In genomic region chr2:30123729-30124471, GRCm38 (mm10) we compare ENCODE assay signal across 8 mouse cellular contexts. TPM values are rescaled to one million over a fixed set of nuclear protein-coding genes. Genes with fewer than 3 reads are reported as not detected.
DNase-seq lines count a peak whose midpoint lies in the region; ATAC-seq and TF ChIP-seq lines count a peak whose summit lies in the region.

No protein-coding gene starts in this region.

- no peaks in the 10 kb centered on the region for H3K36me3 ChIP-seq in forebrain, embryonic 12.5 days (replicated peaks)
- no peaks in the 10 kb centered on the region for H3K36me3 ChIP-seq in limb, embryonic 11.5 days (ENCODE audit: control insufficient read depth, insufficient read depth, low read length)
- H3K36me3 ChIP-seq in neural tube, embryonic 14.5 days (ENCODE audit: control insufficient read depth, insufficient read depth, low read length), result no peaks in the 10 kb centered on the region

- peak overlapping the region; percentile 92 for H3K4me3 ChIP-seq in lung, adult 2 months (replicated peaks; ENCODE audit: extremely low read depth, low read depth, low read length)
- H3K4me3 ChIP-seq in forebrain, embryonic 12.5 days (replicated peaks), result peak overlapping the region; percentile 86
- peak overlapping the region; percentile 60 for H3K4me3 ChIP-seq in limb, embryonic 11.5 days (ENCODE audit: low read depth, low read length)
- peak overlapping the region; percentile 63 for H3K4me3 ChIP-seq in neural tube, embryonic 14.5 days (ENCODE audit: low read depth, low read length)

- H3K27me3 ChIP-seq in forebrain, embryonic 12.5 days, result no peaks in the 10 kb centered on the region
- no peaks in the 10 kb centered on the region for H3K27me3 ChIP-seq in limb, embryonic 11.5 days (ENCODE audit: control insufficient read depth, insufficient read depth, low read length)
- no peaks in the 10 kb centered on the region for H3K27me3 ChIP-seq in neural tube, embryonic 14.5 days (ENCODE audit: control insufficient read depth, insufficient read depth, low read length)

- peak; percentile 30 for DNase-seq in adrenal gland, adult 2 months
- no peak for DNase-seq in adrenal gland, adult 8-10 months
- DNase-seq in lung, adult 2 months, result peak; percentile 28
- DNase-seq in lung, postnatal 14 days, result no peak
- no peak for DNase-seq in limb, embryonic 11.5 days (ENCODE audit: low spot score)
- DNase-seq in spleen, postnatal 14 days (ENCODE audit: low spot score in 2 of 2), result no peak

- WGBS in lung, adult 2 months, result 1% methylated on average over 44 of the region's 44 CpGs
- WGBS in forebrain, embryonic 12.5 days, result 1% methylated on average over 38 of the region's 44 CpGs
- 1% methylated on average over 34 of the region's 44 CpGs for WGBS in limb, embryonic 11.5 days
- 2% methylated on average over 44 of the region's 44 CpGs for WGBS in neural tube, embryonic 14.5 days

- peak; percentile 73 for ATAC-seq in forebrain, embryonic 12.5 days (ENCODE audit: low FRiP score)
- 0 out of 2 replicates have a peak, but pooled peaks have one; percentile 55 for ATAC-seq in limb, embryonic 11.5 days (ENCODE audit: insufficient number of reproducible peaks, low FRiP score, low TSS enrichment, low read depth)
- ATAC-seq in neural tube, embryonic 14.5 days (ENCODE audit: low read depth), result peak; percentile 64

- H3K4me2 ChIP-seq in forebrain, embryonic 12.5 days, result peak overlapping the region; percentile 89
- peak overlapping the region; percentile 86 for H3K4me2 ChIP-seq in limb, embryonic 11.5 days (ENCODE audit: low read depth, severe bottlenecking)
- H3K4me2 ChIP-seq in neural tube, embryonic 14.5 days (ENCODE audit: low read depth, low read length), result peak overlapping the region; percentile 96

- H3K9ac ChIP-seq in forebrain, embryonic 12.5 days, result peak overlapping the region; percentile 86
- H3K9ac ChIP-seq in limb, embryonic 11.5 days (ENCODE audit: low read length), result peak overlapping the region; percentile 64
- H3K9ac ChIP-seq in neural tube, embryonic 14.5 days (replicated peaks; ENCODE audit: low read depth, low read length), result peak overlapping the region; percentile 74

- TF ChIP-seq CTCF in lung, adult 2 months (IDR thresholded peaks at IDR 0.05; ENCODE audit: insufficient read depth, low read length), result no peak

- H3K27ac ChIP-seq in forebrain, embryonic 12.5 days, result peak overlapping the region; percentile 81
- 0 out of 2 replicates have a peak overlapping the region, but pooled peaks have one; percentile 18 for H3K27ac ChIP-seq in limb, embryonic 11.5 days (replicated peaks; ENCODE audit: low read depth, low read length)
- H3K27ac ChIP-seq in neural tube, embryonic 14.5 days (ENCODE audit: low read depth, low read length), result peak overlapping the region; percentile 91

- no peak for TF ChIP-seq POLR2A in lung, adult 2 months (IDR thresholded peaks at IDR 0.05; ENCODE audit: borderline replicate concordance, extremely low read depth, low read depth, low read length)

- H3K9me3 ChIP-seq in forebrain, embryonic 12.5 days, result no peaks in the 10 kb centered on the region
- H3K9me3 ChIP-seq in limb, embryonic 11.5 days (ENCODE audit: control insufficient read depth, low read length), result no peaks in the 10 kb centered on the region
- H3K9me3 ChIP-seq in neural tube, embryonic 14.5 days (ENCODE audit: control insufficient read depth, low read length), result no peaks in the 10 kb centered on the region

- peaks cover 2% of the 10 kb centered on the region; the same call in 1 of the 2 replicates for H3K4me1 ChIP-seq in lung, adult 2 months (ENCODE audit: control insufficient read depth, insufficient read depth, low read length)
- H3K4me1 ChIP-seq in forebrain, embryonic 12.5 days, result peaks cover 39% of the 10 kb centered on the region
- H3K4me1 ChIP-seq in limb, embryonic 11.5 days (ENCODE audit: control insufficient read depth, insufficient read depth, low read length), result peaks cover 6% of the 10 kb centered on the region
- H3K4me1 ChIP-seq in neural tube, embryonic 14.5 days (ENCODE audit: control insufficient read depth, insufficient read depth, low read length), result peaks cover 33% of the 10 kb centered on the region

RNA-seq across cellular contexts. Expression of gene Zer1, which starts 0.5 kb away (rescaled TPM):
- 10 to 100 TPM; 35.0 to 40.2 TPM for total RNA-seq in adrenal gland, adult 2 months (2021)
- polyA plus RNA-seq in adrenal gland, adult 2 months (2012; rRNA removed), result 91.0 and 95.5 TPM in 2 replicates
- 10 to 100 TPM; 45.6 to 74.7 (median 58.5) TPM for total RNA-seq in adrenal gland, adult 8-10 months (2022)
- 52.0 and 56.6 TPM in 2 replicates for polyA plus RNA-seq in lung, adult 2 months (2012; rRNA removed)
- polyA plus RNA-seq in forebrain, embryonic 12.5 days (2016; fragmentation: Nextera tagmentation; extraction: Ambion mirVana), result 9.2 and 9.5 TPM in 2 replicates
- polyA plus RNA-seq in limb, embryonic 11.5 days (2014; fragmentation: Nextera tagmentation; extraction: Ambion mirVana), result 6.7 and 8.7 TPM in 2 replicates
- polyA plus RNA-seq in neural tube, embryonic 14.5 days (2014; fragmentation: Nextera tagmentation; extraction: Ambion mirVana), result 16.0 and 20.9 TPM in 2 replicates

RNA-seq across cellular contexts. Expression of gene Tbc1d13, which starts 9.6 kb away (rescaled TPM):
- total RNA-seq in adrenal gland, adult 2 months (2021), result 10 to 100 TPM; 47.8 to 55.2 TPM
- polyA plus RNA-seq in adrenal gland, adult 2 months (2012; rRNA removed), result 60.2 and 69.7 TPM in 2 replicates
- 10 to 100 TPM; 58.6 to 71.5 (median 64.5) TPM for total RNA-seq in adrenal gland, adult 8-10 months (2022)
- 43.3 and 56.6 TPM in 2 replicates for polyA plus RNA-seq in lung, adult 2 months (2012; rRNA removed)
- 8.3 and 14.0 TPM in 2 replicates for polyA plus RNA-seq in forebrain, embryonic 12.5 days (2016; fragmentation: Nextera tagmentation; extraction: Ambion mirVana)
- 14.2 and 16.8 TPM in 2 replicates for polyA plus RNA-seq in limb, embryonic 11.5 days (2014; fragmentation: Nextera tagmentation; extraction: Ambion mirVana)
- 20.3 and 23.6 TPM in 2 replicates for polyA plus RNA-seq in neural tube, embryonic 14.5 days (2014; fragmentation: Nextera tagmentation; extraction: Ambion mirVana)

RNA-seq across cellular contexts. Expression of gene Zdhhc12, which starts 30.5 kb away (rescaled TPM):
- 10 to 100 TPM; 16.2 to 18.9 TPM for total RNA-seq in adrenal gland, adult 2 months (2021)
- 120 and 123 TPM in 2 replicates for polyA plus RNA-seq in adrenal gland, adult 2 months (2012; rRNA removed)
- total RNA-seq in adrenal gland, adult 8-10 months (2022), result 10 to 100 TPM; 16.4 to 23.9 (median 17.6) TPM
- polyA plus RNA-seq in lung, adult 2 months (2012; rRNA removed), result 63.0 and 65.3 TPM in 2 replicates
- polyA plus RNA-seq in forebrain, embryonic 12.5 days (2016; fragmentation: Nextera tagmentation; extraction: Ambion mirVana), result 22.9 TPM in 2 replicates
- polyA plus RNA-seq in limb, embryonic 11.5 days (2014; fragmentation: Nextera tagmentation; extraction: Ambion mirVana), result 32.1 and 34.1 TPM in 2 replicates
- 24.6 and 28.8 TPM in 2 replicates for polyA plus RNA-seq in neural tube, embryonic 14.5 days (2014; fragmentation: Nextera tagmentation; extraction: Ambion mirVana)

RNA-seq across cellular contexts. Expression of gene Pkn3, which starts 46.4 kb away (rescaled TPM):
- 1 to 10 TPM; 4.7 to 6.2 TPM for total RNA-seq in adrenal gland, adult 2 months (2021)
- polyA plus RNA-seq in adrenal gland, adult 2 months (2012; rRNA removed), result 5.5 and 8.8 TPM in 2 replicates
- 1 to 10 TPM; 4.8 to 6.6 (median 5.8) TPM for total RNA-seq in adrenal gland, adult 8-10 months (2022)
- polyA plus RNA-seq in lung, adult 2 months (2012; rRNA removed), result 29.0 and 31.3 TPM in 2 replicates
- polyA plus RNA-seq in forebrain, embryonic 12.5 days (2016; fragmentation: Nextera tagmentation; extraction: Ambion mirVana), result 10.3 TPM in 2 replicates
- 9.0 and 10.6 TPM in 2 replicates for polyA plus RNA-seq in limb, embryonic 11.5 days (2014; fragmentation: Nextera tagmentation; extraction: Ambion mirVana)
- polyA plus RNA-seq in neural tube, embryonic 14.5 days (2014; fragmentation: Nextera tagmentation; extraction: Ambion mirVana), result 0.70 and 1.5 TPM in 2 replicates

RNA-seq across cellular contexts. Expression of gene Endog, which starts 47.4 kb away (rescaled TPM):
- total RNA-seq in adrenal gland, adult 2 months (2021), result 10 to 100 TPM; 29.2 to 42.5 TPM
- 134 and 158 TPM in 2 replicates for polyA plus RNA-seq in adrenal gland, adult 2 months (2012; rRNA removed)
- 10 to 100 TPM; 21.9 to 43.0 (median 31.0) TPM for total RNA-seq in adrenal gland, adult 8-10 months (2022)
- 58.1 and 87.9 TPM in 2 replicates for polyA plus RNA-seq in lung, adult 2 months (2012; rRNA removed)
- 9.7 and 13.4 TPM in 2 replicates for polyA plus RNA-seq in forebrain, embryonic 12.5 days (2016; fragmentation: Nextera tagmentation; extraction: Ambion mirVana)
- polyA plus RNA-seq in limb, embryonic 11.5 days (2014; fragmentation: Nextera tagmentation; extraction: Ambion mirVana), result 18.3 and 20.7 TPM in 2 replicates
- polyA plus RNA-seq in neural tube, embryonic 14.5 days (2014; fragmentation: Nextera tagmentation; extraction: Ambion mirVana), result 27.1 and 30.4 TPM in 2 replicates

Comparison
In these comparisons a context has a peak if more than half of its experiments do, and no peak if none do; other contexts are left out.
1. DNase-seq: peak in adrenal gland, adult 2 months (single experiment) and lung, adult 2 months (single experiment); none in adrenal gland, adult 8-10 months (single experiment), lung, postnatal 14 days (single experiment), limb, embryonic 11.5 days (single experiment) and spleen, postnatal 14 days (0 of 2).
2. H3K27ac ChIP-seq: peak in every context shown above with its lines; median percentile 91 in neural tube, embryonic 14.5 days; 81 in forebrain, embryonic 12.5 days; 18 in limb, embryonic 11.5 days.
3. Peak in every context shown above with its lines, with median percentiles within 50 percentile points of each other: H3K4me3 ChIP-seq, ATAC-seq, H3K4me2 ChIP-seq and H3K9ac ChIP-seq.